In genomic region chr1:161487069-161487468, GRCm38 (mm10) we compare ENCODE assay signal across 31 mouse cellular contexts. TPM values are rescaled to one million over a fixed set of nuclear protein-coding genes. Genes with fewer than 3 reads are reported as not detected.
DNase-seq lines count a peak whose midpoint lies in the region; ATAC-seq and TF ChIP-seq lines count a peak whose summit lies in the region.
"Had no signal": no experiment of that assay in that cellular context is flagged by ENCODE, and none has a peak within 500 bp of the region (broad histone marks: within the 10 kb centered on the region; RNA-seq: fewer than 3 reads in every experiment).

No protein-coding gene starts in this region.

- intact Hi-C loops in heart, postnatal 10 days (cut with DNase I) = no loop called here

- DNase-seq in adrenal gland, adult (ENCODE audit: inconsistent age in 2 of 2, low spot score in 1 of 2) = peak; percentile 41 to 65
- no peak for DNase-seq in adrenal gland, postnatal 25 days
- DNase-seq in heart, adult 8-10 months (ENCODE audit: low spot score) = peak; percentile 30
- DNase-seq in heart, postnatal 10 days = no peak
- DNase-seq in CH12.LX (ENCODE audit: extremely low read depth) = peak; percentile 46
- no peak for DNase-seq in hindbrain, postnatal 0 days (ENCODE audit: low spot score)
- no peak for DNase-seq in hindbrain, embryonic 14.5 days (ENCODE audit: low spot score)
- DNase-seq: cerebellum, adult 8-10 months; cerebellum, postnatal 36 days; embryo, embryonic 11 days; gastrocnemius, postnatal 25 days; kidney, postnatal 36 days; liver, postnatal 0 days; thymus, postnatal 25 days had no signal

- TF ChIP-seq POLR2A in CH12.LX (IDR thresholded peaks at IDR 0.05; ENCODE audit: low read depth, low read length) = no peak
- no peak for TF ChIP-seq POLR2A in bone marrow macrophage, adult 2 months (IDR thresholded peaks at IDR 0.05; ENCODE audit: borderline replicate concordance, low read depth, low read length)

- 82% methylated on average over 5 of the region's 5 CpGs for WGBS in hindbrain, postnatal 0 days
- WGBS in hindbrain, embryonic 14.5 days = 88% methylated on average over 5 of the region's 5 CpGs

- no peak overlapping the region for H3K9ac ChIP-seq in CH12.LX (ENCODE audit: insufficient read depth, low read depth)
- H3K9ac ChIP-seq in hindbrain, postnatal 0 days (replicated peaks; ENCODE audit: low read length) = no peak overlapping the region
- no peak overlapping the region for H3K9ac ChIP-seq in hindbrain, embryonic 14.5 days
- H3K9ac ChIP-seq: embryonic facial prominence, embryonic 15.5 days; heart, embryonic 13.5 days; hindbrain, embryonic 13.5 days; kidney, embryonic 15.5 days; limb, embryonic 12.5 days; liver, postnatal 0 days; midbrain, embryonic 12.5 days; neural tube, embryonic 15.5 days had no signal

- peak; percentile 64 for TF ChIP-seq EP300 in CH12.LX (IDR thresholded peaks at IDR 0.05; ENCODE audit: low read length)

- no peaks in the 10 kb centered on the region for H3K27me3 ChIP-seq in CH12.LX (replicated peaks)
- no peaks in the 10 kb centered on the region for H3K27me3 ChIP-seq in hindbrain, postnatal 0 days (ENCODE audit: insufficient read depth, low read length)
- no peaks in the 10 kb centered on the region for H3K27me3 ChIP-seq in hindbrain, embryonic 14.5 days (ENCODE audit: control insufficient read depth, insufficient read depth, low read length)
- H3K27me3 ChIP-seq: embryonic facial prominence, embryonic 15.5 days; heart, embryonic 13.5 days; hindbrain, embryonic 13.5 days; kidney, embryonic 15.5 days; limb, embryonic 12.5 days; midbrain, embryonic 12.5 days; neural tube, embryonic 15.5 days had no signal

- dilution Hi-C loops in CH12.LX (cut with MboI; ENCODE audit: extremely low pct_ligation_motif_present, extremely low pct_unique_long_range_greater_than_20kb, low sequenced_read_pairs) = no loop called here

- no peaks in the 10 kb centered on the region for H3K36me3 ChIP-seq in CH12.LX (replicated peaks in 1 of 2; ENCODE audit: control insufficient read depth in 1 of 2, insufficient read depth in 1 of 2, low read length in 1 of 2)
- H3K36me3 ChIP-seq in hindbrain, postnatal 0 days (ENCODE audit: insufficient read depth, low read length) = no peaks in the 10 kb centered on the region
- H3K36me3 ChIP-seq in hindbrain, embryonic 14.5 days (replicated peaks; ENCODE audit: control insufficient read depth, insufficient read depth) = no peaks in the 10 kb centered on the region
- H3K36me3 ChIP-seq: embryonic facial prominence, embryonic 15.5 days; forebrain, embryonic 10.5 days; heart, embryonic 13.5 days; hindbrain, embryonic 13.5 days; kidney, embryonic 15.5 days; limb, embryonic 12.5 days; midbrain, embryonic 12.5 days; neural tube, embryonic 15.5 days had no signal

- in situ Hi-C loops in CH12.LX (cut with MboI; ENCODE audit: low pct_ligation_motif_present, low pct_unique_long_range_greater_than_20kb, low sequenced_read_pairs) = no loop called here

- peaks cover 10 to 11% of the 10 kb centered on the region in 2 experiments; a peak in 3 of 4 replicates for H3K4me1 ChIP-seq in CH12.LX (ENCODE audit: control insufficient read depth in 1 of 2, insufficient read depth in 2 of 2)
- H3K4me1 ChIP-seq in bone marrow macrophage, adult 2 months (ENCODE audit: control insufficient read depth, insufficient read depth, low read length) = peaks cover 13% of the 10 kb centered on the region
- no peaks in the 10 kb centered on the region for H3K4me1 ChIP-seq in hindbrain, postnatal 0 days (ENCODE audit: insufficient read depth, low read length)
- H3K4me1 ChIP-seq in hindbrain, embryonic 14.5 days (replicated peaks; ENCODE audit: control insufficient read depth, insufficient read depth, low read length) = no peaks in the 10 kb centered on the region
- H3K4me1 ChIP-seq: embryonic facial prominence, embryonic 15.5 days; forebrain, embryonic 10.5 days; heart, embryonic 13.5 days; hindbrain, embryonic 13.5 days; kidney, embryonic 15.5 days; limb, embryonic 12.5 days; midbrain, embryonic 12.5 days; neural tube, embryonic 15.5 days had no signal

- TF ChIP-seq RAD21 in CH12.LX (IDR thresholded peaks at IDR 0.05; ENCODE audit: low read depth, low read length) = no peak

- H3K4me3 ChIP-seq in CH12.LX (replicated peaks in 1 of 3; ENCODE audit: low read depth in 2 of 3, low read length in 2 of 3, poor library complexity in 1 of 3) = no peak overlapping the region
- H3K4me3 ChIP-seq in bone marrow macrophage, adult 2 months (ENCODE audit: insufficient read depth, low read length) = no peak overlapping the region
- no peak overlapping the region for H3K4me3 ChIP-seq in hindbrain, postnatal 0 days (ENCODE audit: low read length)
- H3K4me3 ChIP-seq in hindbrain, embryonic 14.5 days (replicated peaks; ENCODE audit: low read length) = no peak overlapping the region
- H3K4me3 ChIP-seq: embryonic facial prominence, embryonic 15.5 days; forebrain, embryonic 10.5 days; heart, embryonic 13.5 days; hindbrain, embryonic 13.5 days; kidney, embryonic 15.5 days; limb, embryonic 12.5 days; midbrain, embryonic 12.5 days; neural tube, embryonic 15.5 days had no signal

- no peak overlapping the region for H3K27ac ChIP-seq in CH12.LX (ENCODE audit: insufficient read depth, low read depth)
- peak overlapping the region; percentile 28 for H3K27ac ChIP-seq in bone marrow macrophage, adult 2 months (ENCODE audit: insufficient read depth, low read depth, low read length)
- H3K27ac ChIP-seq in hindbrain, postnatal 0 days = no peak overlapping the region
- H3K27ac ChIP-seq in hindbrain, embryonic 14.5 days = no peak overlapping the region
- H3K27ac ChIP-seq: embryonic facial prominence, embryonic 15.5 days; forebrain, embryonic 10.5 days; heart, embryonic 13.5 days; hindbrain, embryonic 13.5 days; kidney, embryonic 15.5 days; limb, embryonic 12.5 days; midbrain, embryonic 12.5 days; neural tube, embryonic 15.5 days had no signal

- no peak for ATAC-seq in hindbrain, postnatal 0 days
- ATAC-seq in hindbrain, embryonic 14.5 days (ENCODE audit: low FRiP score) = no peak
- ATAC-seq: forebrain, embryonic 16.5 days; intestine, embryonic 16.5 days; liver, postnatal 0 days; lung, postnatal 0 days had no signal

- no peak for TF ChIP-seq CTCF in CH12.LX (conservative IDR thresholded peaks at IDR 0.05 in 1 of 2, IDR thresholded peaks at IDR 0.05 in 1 of 2; ENCODE audit: low read depth in 2 of 2, low read length in 2 of 2)
- TF ChIP-seq CTCF in bone marrow macrophage, adult 2 months (IDR thresholded peaks at IDR 0.05; ENCODE audit: low read depth, low read length) = no peak
- no peak for TF ChIP-seq CTCF in hindbrain, postnatal 0 days (IDR thresholded peaks at IDR 0.05; ENCODE audit: low read depth)

- no peaks in the 10 kb centered on the region for H3K9me3 ChIP-seq in CH12.LX (replicated peaks; ENCODE audit: low read length)
- no peaks in the 10 kb centered on the region for H3K9me3 ChIP-seq in hindbrain, postnatal 0 days (ENCODE audit: low read length)
- H3K9me3 ChIP-seq in hindbrain, embryonic 14.5 days (ENCODE audit: control insufficient read depth, low read length) = no peaks in the 10 kb centered on the region
- H3K9me3 ChIP-seq: embryonic facial prominence, embryonic 15.5 days; forebrain, embryonic 10.5 days; heart, embryonic 13.5 days; hindbrain, embryonic 13.5 days; kidney, embryonic 15.5 days; limb, embryonic 12.5 days; midbrain, embryonic 12.5 days; neural tube, embryonic 15.5 days had no signal

- 0 out of 2 replicates have a peak overlapping the region, but pooled peaks have one; percentile 1 for H3K4me2 ChIP-seq in CH12.LX (ENCODE audit: insufficient read depth, low read depth, poor library complexity, severe bottlenecking)
- no peak overlapping the region for H3K4me2 ChIP-seq in hindbrain, postnatal 0 days (ENCODE audit: low read depth, low read length)
- H3K4me2 ChIP-seq in hindbrain, embryonic 14.5 days (replicated peaks) = no peak overlapping the region
- H3K4me2 ChIP-seq: embryonic facial prominence, embryonic 15.5 days; heart, embryonic 13.5 days; hindbrain, embryonic 13.5 days; kidney, embryonic 15.5 days; limb, embryonic 12.5 days; liver, embryonic 11.5 days; midbrain, embryonic 12.5 days; neural tube, embryonic 15.5 days had no signal

- no peaks in the 10 kb centered on the region for H3K79me2 ChIP-seq in CH12.LX (replicated peaks; ENCODE audit: control insufficient read depth, extremely low read depth, insufficient read depth, poor library complexity, severe bottlenecking)

TF ChIP-seq in CH12.LX, 34 proteins besides CTCF, POLR2A, EP300 and RAD21:
- peak; percentile 21; the same call in 1 of the 2 replicates for TF ChIP-seq ETS1 (conservative IDR thresholded peaks at IDR 0.05; ENCODE audit: low read depth, low read length)
- peak; percentile 19; the same call in 1 of the 2 replicates for TF ChIP-seq BHLHE40 (IDR thresholded peaks at IDR 0.05; ENCODE audit: low read depth, low read length)
- no peak for TF ChIP-seq USF2 (conservative IDR thresholded peaks at IDR 0.05; ENCODE audit: low read depth, low read length)

RNA-seq across cellular contexts. Expression of gene Tnfsf18, which starts 7.4 kb away (rescaled TPM):
- not detected in 2 replicates for total RNA-seq in adrenal gland, postnatal 25 days (2021)
- under 1 TPM in 2 of 4 experiments, not detected in 2; 0.16 to 0.22 TPM for total RNA-seq in heart, adult 8-10 months (2022)
- not detected for total RNA-seq in heart, postnatal 10 days (2021)
- 0.42 and 0.71 TPM in 2 replicates for total RNA-seq in CH12.LX (2012; rRNA removed)
- 0.78 and 0.85 TPM in 2 replicates for total RNA-seq in CH12.LX (2014; rRNA removed)
- polyA plus RNA-seq in CH12.LX (2012; ENCODE audit: insufficient read length, low read depth) = 0.89 and 0.90 TPM in 2 replicates
- not detected in 2 replicates for polyA plus RNA-seq in bone marrow macrophage, adult 2 months (2012; ENCODE audit: insufficient read depth, insufficient read length, missing spikeins)
- 0.05 TPM in 1 of 2 replicates, not detected in the other for total RNA-seq in hindbrain, postnatal 0 days (2014; rRNA removed)
- not detected in 2 replicates for polyA plus RNA-seq in hindbrain, postnatal 0 days (2015; fragmentation: Nextera tagmentation; extraction: Ambion mirVana)
- polyA plus RNA-seq in hindbrain, embryonic 14.5 days (2014; fragmentation: Nextera tagmentation; extraction: Ambion mirVana) = 0.19 TPM in 1 of 2 replicates, not detected in the other
- total RNA-seq: gastrocnemius, postnatal 25 days; layer of hippocampus, adult 8-10 months; left cerebral cortex, postnatal 14 days; megakaryocyte progenitor cell, adult 5-6 weeks; MEL had no signal
- polyA plus RNA-seq: forebrain, embryonic 10.5 days; forebrain, embryonic 16.5 days; hindbrain, embryonic 13.5 days; intestine, embryonic 16.5 days; limb, embryonic 12.5 days; liver, embryonic 11.5 days; liver, postnatal 0 days; neural tube, embryonic 15.5 days had no signal

Comparison
In these comparisons a context has a peak if more than half of its experiments do, and no peak if none do; other contexts are left out.
1. DNase-seq: peak in adrenal gland, adult (2 of 2), heart, adult 8-10 months (single experiment) and CH12.LX (single experiment); none in adrenal gland, postnatal 25 days (single experiment), heart, postnatal 10 days (0 of 2), hindbrain, postnatal 0 days (single experiment) and hindbrain, embryonic 14.5 days (single experiment).